Mouse (Mus musculus) stomach, postnatal 0 days (tissue): ENCODE results near the gene Rarres1.

Experiments used
- CTCF ChIP-seq: IDR thresholded peaks from 2 replicates; pipeline ENCODE4 v1.5.1; 2016; ENCODE audit warnings: antibody characterized with exemption, low read depth, mild to moderate bottlenecking, moderate library complexity
- EP300 ChIP-seq: optimal IDR thresholded peaks from 2 replicates; pipeline ENCODE3; 2016; ENCODE audit warnings: antibody characterized with exemption

DNA sequence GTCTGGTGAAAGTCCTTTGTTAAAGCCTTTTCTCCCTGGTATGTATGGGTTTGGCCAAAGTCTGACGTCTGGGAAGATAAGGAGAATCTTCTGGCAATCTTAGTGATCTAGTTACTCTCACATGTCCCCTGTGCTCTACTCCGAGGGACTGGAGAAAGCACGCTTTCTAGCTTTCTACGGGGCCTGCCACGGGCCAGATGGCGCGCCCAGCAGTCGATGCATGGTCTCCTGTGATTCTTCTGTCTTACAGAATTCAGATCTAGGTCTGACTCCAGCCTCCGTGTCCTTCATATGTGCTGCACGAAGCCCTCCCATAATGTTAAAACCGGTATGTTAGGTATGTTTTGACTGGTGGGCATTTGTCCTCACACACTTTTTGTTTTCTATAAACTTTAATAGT is 35.5 kb downstream of the Rarres1 start:
- no peak for TF ChIP-seq EP300
- TF ChIP-seq CTCF: no peak
